Mouse (Mus musculus): ENCODE measurements around the gene 9930104L06Rik. TPM values are rescaled to one million over a fixed set of nuclear protein-coding genes. Genes with fewer than 3 reads are reported as not detected.
"Not testable (repeated sequence)": the region's sequence is repeated elsewhere in the genome, so short reads cannot be mapped to it uniquely, and the experiment has no call there.

9930104L06Rik gene
- total RNA-seq (2021), result 10 to 100 TPM; 16.3 to 19.3 TPM

GRCm38 (mm10) chr4:124936613-124937471 lies at the start of gene 9930104L06Rik:
TSS of gene 9930104L06Rik (plus strand) at chr4:124937048.
- DNase-seq (ENCODE audit: extremely low spot score in 1 of 2, low spot score in 2 of 2), result peak; percentile 95 to 97
- intact Hi-C loops (cut with DNase I), result no loop called here

GRCm38 (mm10) chr4:124888702-124889101 lies 48.1 kb upstream of the 9930104L06Rik start:
- DNase-seq (ENCODE audit: extremely low spot score in 1 of 2, low spot score in 2 of 2), result no peak
- intact Hi-C loops (cut with DNase I), result no loop called here

GRCm38 (mm10) chr4:124889935-124890334 lies 46.9 kb upstream of the 9930104L06Rik start:
- DNase-seq (ENCODE audit: extremely low spot score in 1 of 2, low spot score in 2 of 2), result peak in 1 of 2 experiments; percentile 28
- intact Hi-C loops (cut with DNase I), result no loop called here

- no peak for DNase-seq (ENCODE audit: extremely low spot score in 1 of 2, low spot score in 2 of 2)
- intact Hi-C loops (cut with DNase I), result no loop called here
Observed at GRCm38 (mm10) chr4:124890831-124891230, 46.0 kb upstream of the 9930104L06Rik start.

GRCm38 (mm10) chr4:124893769-124894168 lies 43.1 kb upstream of the 9930104L06Rik start:
- DNase-seq (ENCODE audit: extremely low spot score in 1 of 2, low spot score in 2 of 2), result no peak
- intact Hi-C loops (cut with DNase I), result no loop called here

GRCm38 (mm10) chr4:124894508-124895428 lies 42.1 kb upstream of the 9930104L06Rik start:
- DNase-seq (ENCODE audit: extremely low spot score in 1 of 2, low spot score in 2 of 2), result peak in 1 of 2 experiments; percentile 70
- intact Hi-C loops (cut with DNase I), result no loop called here

GRCm38 (mm10) chr4:124898428-124898827 lies 38.4 kb upstream of the 9930104L06Rik start:
- intact Hi-C loops (cut with DNase I), result no loop called here
- DNase-seq (ENCODE audit: extremely low spot score in 1 of 2, low spot score in 2 of 2), result no peak

- intact Hi-C loops (cut with DNase I), result no loop called here
- no peak for DNase-seq (ENCODE audit: extremely low spot score in 1 of 2, low spot score in 2 of 2)
Observed at GRCm38 (mm10) chr4:124899906-124900305, 36.9 kb upstream of the 9930104L06Rik start.

GRCm38 (mm10) chr4:124905417-124905816 lies 31.4 kb upstream of the 9930104L06Rik start:
- no peak for DNase-seq (ENCODE audit: extremely low spot score in 1 of 2, low spot score in 2 of 2)
- intact Hi-C loops (cut with DNase I), result no loop called here

GRCm38 (mm10) chr4:124905971-124906822 lies 30.7 kb upstream of the 9930104L06Rik start:
- intact Hi-C loops (cut with DNase I), result no loop called here
- DNase-seq (ENCODE audit: extremely low spot score in 1 of 2, low spot score in 2 of 2), result peak; percentile 31 to 68

GRCm38 (mm10) chr4:124928102-124928501 lies 8.7 kb upstream of the 9930104L06Rik start:
- intact Hi-C loops (cut with DNase I), result no loop called here
- DNase-seq (ENCODE audit: extremely low spot score in 1 of 2, low spot score in 2 of 2), result no peak

GRCm38 (mm10) chr4:124939211-124939610 lies 2.4 kb downstream of the 9930104L06Rik start, which contains the start of gene Cdca8:
TSS of gene Cdca8 (minus strand) at chr4:124939311.
- DNase-seq (ENCODE audit: extremely low spot score in 1 of 2, low spot score in 2 of 2); intact Hi-C loops (cut with DNase I): not testable (repeated sequence)

GRCm38 (mm10) chr4:124943022-124943421 lies 6.2 kb downstream of the 9930104L06Rik start:
- DNase-seq (ENCODE audit: extremely low spot score in 1 of 2, low spot score in 2 of 2), result peak; percentile 69 to 77

GRCm38 (mm10) chr4:124943781-124944180 lies 6.9 kb downstream of the 9930104L06Rik start:
- no peak for DNase-seq (ENCODE audit: extremely low spot score in 1 of 2, low spot score in 2 of 2)
- intact Hi-C loops (cut with DNase I), result loop anchor here (1.0 kb wide), 1 partner anchor 116 kb away; no protein-coding TSS in a partner anchor

More at GRCm38 (mm10) chr4:124943022-124943421, 6.2 kb downstream of the 9930104L06Rik start:
- intact Hi-C loops (cut with DNase I), result loop anchor here (1.0 kb wide), 1 partner anchor 116 kb away; no protein-coding TSS in a partner anchor

- intact Hi-C loops (cut with DNase I), result no loop called here
- DNase-seq (ENCODE audit: extremely low spot score in 1 of 2, low spot score in 2 of 2), result no peak
Observed at GRCm38 (mm10) chr4:124944961-124945360, 8.1 kb downstream of the 9930104L06Rik start.

- intact Hi-C loops (cut with DNase I), result no loop called here
- no peak for DNase-seq (ENCODE audit: extremely low spot score in 1 of 2, low spot score in 2 of 2)
Observed at GRCm38 (mm10) chr4:124949488-124949887, 12.6 kb downstream of the 9930104L06Rik start.

GRCm38 (mm10) chr4:124950181-124951035 lies 13.6 kb downstream of the 9930104L06Rik start:
- intact Hi-C loops (cut with DNase I), result no loop called here
- DNase-seq (ENCODE audit: extremely low spot score in 1 of 2, low spot score in 2 of 2), result no peak
